Mouse (Mus musculus) cortical plate, adult 2 months (tissue): ENCODE data around the gene Dner.

Experiments used
- CTCF ChIP-seq: fragments of 200-500 bp; IDR thresholded peaks from 2 replicates; pipeline ENCODE4 v1.5.1; 2011; ENCODE audit warnings: mild to moderate bottlenecking, control low read depth, low read length; ENCODE audit not compliant: insufficient read depth; ENCODE audit errors: extremely low read depth
- POLR2A ChIP-seq: fragments of 200-500 bp; IDR thresholded peaks from 2 replicates; pipeline ENCODE4 v1.6.1; 2011; ENCODE audit warnings: mild to moderate bottlenecking, low read length, control low read depth; ENCODE audit not compliant: insufficient read depth; ENCODE audit errors: extremely low read depth

DNA sequence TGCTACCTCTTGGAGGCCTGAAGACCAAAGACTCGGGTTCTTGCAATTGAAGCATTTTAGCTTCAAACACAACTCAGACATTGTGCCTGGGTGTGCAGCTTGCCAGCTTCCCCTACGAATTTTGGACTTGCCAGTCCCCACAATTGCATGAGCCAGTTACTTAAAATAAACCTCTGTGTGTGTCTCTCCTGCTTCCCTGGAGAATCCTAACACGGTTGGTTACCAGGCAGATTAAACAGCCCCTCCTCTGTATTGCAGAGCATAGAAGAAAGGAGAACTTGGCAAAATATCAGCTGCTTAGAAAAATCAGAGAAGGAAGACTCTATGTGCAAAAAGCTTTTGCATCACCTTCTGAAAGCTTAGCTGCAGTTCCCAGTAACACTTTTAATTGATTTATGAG, 252.4 kb downstream of the Dner start:
- TF ChIP-seq POLR2A: no peak
- no peak for TF ChIP-seq CTCF
